Mouse (Mus musculus) thymus, postnatal 36 days (tissue): ENCODE data around the gene Otx1.

Experiments
- DNase-seq, 2 experiments: peaks; one replicate each; pipeline ENCODE4 v3.0.0; 2022; ENCODE audit warnings: mixed read lengths in 2 of 2

The Otx1 gene

GRCm38 (mm10) chr11:22002783-22003340, at the start of gene Otx1:
Gene Otx1, minus strand, starts transcription at chr11:22002897.
- no peak for DNase-seq

- DNase-seq, result no peak
These were observed 48.2 kb upstream of the Otx1 start for GRCm38 (mm10) chr11:22050864-22051263.

GRCm38 (mm10) chr11:22039854-22040426, 37.2 kb upstream of the Otx1 start:
- no peak for DNase-seq

GRCm38 (mm10) chr11:22034564-22035105, 31.9 kb upstream of the Otx1 start:
- no peak for DNase-seq

GRCm38 (mm10) chr11:22033582-22033981, 30.9 kb upstream of the Otx1 start:
- DNase-seq, result no peak

GRCm38 (mm10) chr11:22020602-22021001, 17.9 kb upstream of the Otx1 start:
- no peak for DNase-seq

- no peak for DNase-seq
These were observed 14.7 kb upstream of the Otx1 start for GRCm38 (mm10) chr11:22017444-22017843.

GRCm38 (mm10) chr11:22016341-22016740, 13.6 kb upstream of the Otx1 start:
- no peak for DNase-seq

GRCm38 (mm10) chr11:22008817-22009216, 6.1 kb upstream of the Otx1 start:
- DNase-seq, result no peak

- no peak for DNase-seq
These were observed 5.5 kb upstream of the Otx1 start for GRCm38 (mm10) chr11:22008129-22008596.

- DNase-seq, result no peak
These were observed 5.0 kb upstream of the Otx1 start for GRCm38 (mm10) chr11:22007781-22008110.

- no peak for DNase-seq
These were observed 4.5 kb upstream of the Otx1 start for GRCm38 (mm10) chr11:22007088-22007780.

GRCm38 (mm10) chr11:22006471-22007087, 3.9 kb upstream of the Otx1 start:
- no peak for DNase-seq

- no peak for DNase-seq
These were observed 2.7 kb upstream of the Otx1 start for GRCm38 (mm10) chr11:22005281-22005870.

- DNase-seq, result no peak
These were observed 1.7 kb upstream of the Otx1 start for GRCm38 (mm10) chr11:22004331-22004841.

- no peak for DNase-seq
These were observed 764 bp upstream of the Otx1 start for GRCm38 (mm10) chr11:22003341-22003981.

GRCm38 (mm10) chr11:22002062-22002782, 475 bp downstream of the Otx1 start:
- DNase-seq, result no peak

- DNase-seq, result no peak
These were observed 1.2 kb downstream of the Otx1 start for GRCm38 (mm10) chr11:22001321-22002061.

- no peak for DNase-seq
These were observed 2.2 kb downstream of the Otx1 start for GRCm38 (mm10) chr11:22000316-22001076.
